Mouse (Mus musculus) midbrain, embryonic 14.5 days (tissue): Measurements from ENCODE around the gene Gns. TPM values are rescaled to one million over a fixed set of nuclear protein-coding genes. Genes with fewer than 3 reads are reported as not detected.

Experiments
- ATAC-seq: fragments of 200-750 bp; cut with Nextera tagmentation; 2 replicates; pipeline ENCODE4 v1.8.0; 2017; ENCODE audit warnings: moderate number of reproducible peaks, moderate library complexity; ENCODE audit not compliant: low FRiP score, low TSS enrichment
- DNase-seq: peaks from one replicate; pipeline ENCODE4 v3.0.0-alpha.2; 2015
- H3K27ac ChIP-seq: fragments of 300-500 bp; sonication (generic); replicated peaks from 2 replicates; pipeline ENCODE4 v1.5.1; 2014; ENCODE audit warnings: mild to moderate bottlenecking, low read depth, low read length, moderate library complexity
- H3K27me3 ChIP-seq: fragments of 300-500 bp; sonication (generic); 2 replicates; pipeline ENCODE4 v1.6.1; 2014; ENCODE audit warnings: low read length, control low read depth, mixed read lengths; ENCODE audit not compliant: control insufficient read depth, insufficient read depth
- H3K36me3 ChIP-seq: fragments of 300-500 bp; sonication (generic); 2 replicates; pipeline ENCODE4 v1.6.1; 2014; ENCODE audit warnings: low read length, control low read depth; ENCODE audit not compliant: control insufficient read depth, insufficient read depth
- H3K4me1 ChIP-seq: fragments of 300-500 bp; sonication (generic); 2 replicates; pipeline ENCODE4 v1.6.1; 2014; ENCODE audit warnings: mild to moderate bottlenecking, antibody characterized with exemption, low read length, control low read depth; ENCODE audit not compliant: control insufficient read depth, insufficient read depth
- H3K4me2 ChIP-seq: fragments of 300-500 bp; sonication (generic); 2 replicates; pipeline ENCODE4 v1.6.1; 2014; ENCODE audit warnings: mild to moderate bottlenecking, low read length, moderate library complexity
- H3K4me3 ChIP-seq: fragments of 300-500 bp; sonication (generic); replicated peaks from 2 replicates; pipeline ENCODE4 v1.5.1; 2014; ENCODE audit warnings: low read depth, low read length
- H3K9ac ChIP-seq: fragments of 300-500 bp; sonication (generic); replicated peaks from 2 replicates; pipeline ENCODE4 v1.6.1; 2014; ENCODE audit warnings: mild to moderate bottlenecking, low read length, moderate library complexity
- H3K9me3 ChIP-seq: fragments of 300-500 bp; sonication (generic); 2 replicates; pipeline ENCODE4 v1.6.1; 2016; ENCODE audit warnings: low read length, control low read depth, mixed read lengths; ENCODE audit not compliant: control insufficient read depth
- WGBS: fragments of 180-500 bp; shearing (Covaris S2); extraction: QIAGEN DNeasy Blood & Tissue Kit; methylation state at CpG from one replicate; pipeline ENCODE4 v1.1.7; 2014; 5-methylcytosine and 5-hydroxymethylcytosine counted together
- polyA plus RNA-seq: library from polyadenylated mRNA; unstranded; fragments of >200 nt; fragmentation: Nextera tagmentation; extraction: Ambion mirVana; gene quantifications from 2 replicates; pipeline ENCODE4 v1.2.1, GENCODE M21; 2014

Gene Gns
- polyA plus RNA-seq, 1 experiment from 2014 or later: 47.2 TPM

GRCm38 (mm10) chr10:121421657-121422290 is 56.9 kb downstream of the Gns start:
- no peak overlapping the region for H3K4me3 ChIP-seq
- no peaks in the 10 kb centered on the region for H3K27me3 ChIP-seq
- WGBS: 93% methylated on average over 11 of the region's 11 CpGs
- peaks cover 16% of the 10 kb centered on the region for H3K4me1 ChIP-seq
- no peak overlapping the region for H3K4me2 ChIP-seq
- H3K9ac ChIP-seq: no peak overlapping the region
- ATAC-seq (no peak), DNase-seq (no peak)
- no peaks in the 10 kb centered on the region for H3K9me3 ChIP-seq
- no peak overlapping the region for H3K27ac ChIP-seq
- no peaks in the 10 kb centered on the region for H3K36me3 ChIP-seq

- DNase-seq (no peak), ATAC-seq (no peak)
- no peak overlapping the region for H3K4me2 ChIP-seq
- no peaks in the 10 kb centered on the region for H3K36me3 ChIP-seq
- H3K9me3 ChIP-seq: no peaks in the 10 kb centered on the region
- no peak overlapping the region for H3K9ac ChIP-seq
- whole genome bisulfite sequencing: 93% methylated on average over 6 of the region's 6 CpGs
- peaks cover 16% of the 10 kb centered on the region for H3K4me1 ChIP-seq
- H3K27me3 ChIP-seq: no peaks in the 10 kb centered on the region
- no peak overlapping the region for H3K27ac ChIP-seq
- H3K4me3 ChIP-seq: no peak overlapping the region
These were observed 57.4 kb downstream of the Gns start for GRCm38 (mm10) chr10:121422294-121422693.

DNA sequence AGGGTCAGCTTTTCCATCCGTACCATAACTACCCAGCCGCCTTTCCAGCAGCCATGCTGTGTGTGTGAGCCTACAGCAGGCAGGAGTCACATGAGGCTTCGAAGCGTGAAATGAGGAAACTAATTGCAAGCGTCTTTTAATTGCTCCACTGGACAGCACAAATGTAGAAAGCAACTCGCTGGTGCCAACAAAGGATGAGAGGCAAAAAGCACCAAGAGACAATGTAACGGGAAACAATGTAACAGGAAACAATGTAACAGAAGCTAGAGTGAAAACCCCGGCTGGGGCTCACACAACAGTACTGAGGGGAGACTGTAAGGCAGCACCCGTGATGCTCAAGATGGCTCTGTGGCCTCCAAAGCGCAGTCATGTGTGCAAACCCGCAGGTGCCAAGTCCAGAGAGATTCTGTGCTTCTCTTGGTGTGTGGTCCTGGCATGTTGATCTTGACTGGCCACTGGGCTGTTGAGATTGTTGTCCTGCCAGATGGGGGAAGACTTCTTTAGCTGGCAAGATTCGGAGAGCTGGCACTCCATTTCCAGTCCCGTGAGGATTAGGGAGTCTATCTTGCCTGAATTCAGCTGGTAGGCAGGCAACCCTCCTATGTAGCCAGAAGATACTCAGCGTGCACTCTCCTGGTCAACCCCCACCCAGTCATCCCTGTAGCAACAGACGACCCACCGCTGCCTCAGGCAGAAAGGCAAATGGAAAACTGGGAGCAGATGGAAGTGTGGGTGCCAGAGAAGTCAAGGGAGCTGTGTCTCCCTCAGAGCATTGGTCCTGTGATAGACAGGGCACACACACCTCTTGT is 58.9 kb downstream of the Gns start:
- H3K4me2 ChIP-seq: no peak overlapping the region
- no peak overlapping the region for H3K4me3 ChIP-seq
- peaks cover 16% of the 10 kb centered on the region for H3K4me1 ChIP-seq
- peak overlapping the region; percentile 45 for H3K27ac ChIP-seq
- 37% methylated on average over 16 of the region's 16 CpGs for WGBS
- H3K9me3 ChIP-seq: no peaks in the 10 kb centered on the region
- DNase-seq (peak; percentile 46), ATAC-seq (no peak)
- H3K27me3 ChIP-seq: no peaks in the 10 kb centered on the region
- peak overlapping the region; percentile 20; the same call in 1 of the 2 replicates for H3K9ac ChIP-seq
- no peaks in the 10 kb centered on the region for H3K36me3 ChIP-seq

DNA sequence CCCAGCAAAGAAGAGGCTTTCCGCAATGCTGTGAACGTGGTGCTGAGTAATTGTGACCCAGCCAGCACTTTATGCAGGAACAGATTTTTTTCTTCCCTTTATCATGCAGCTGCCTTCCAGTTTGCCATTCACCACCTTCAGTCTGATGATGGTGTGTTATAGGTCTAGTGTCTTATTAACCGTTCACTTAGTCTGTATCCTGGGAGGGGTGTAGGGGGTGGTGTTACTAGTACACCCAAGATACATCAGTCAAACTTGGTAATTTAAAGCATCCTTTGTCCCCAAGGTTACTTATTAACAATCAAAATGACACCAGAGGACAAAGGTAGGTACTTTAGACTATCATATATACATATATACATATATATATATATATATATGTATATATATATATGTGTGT is 59.6 kb downstream of the Gns start:
- H3K27me3 ChIP-seq: no peaks in the 10 kb centered on the region
- DNase-seq (no peak), ATAC-seq (no peak)
- H3K4me2 ChIP-seq: no peak overlapping the region
- no peak overlapping the region for H3K4me3 ChIP-seq
- 82% methylated on average over 3 of the region's 3 CpGs for WGBS
- H3K4me1 ChIP-seq: peaks cover 16% of the 10 kb centered on the region
- peak overlapping the region; percentile 45; the same call in 1 of the 2 replicates for H3K27ac ChIP-seq
- no peaks in the 10 kb centered on the region for H3K9me3 ChIP-seq
- H3K9ac ChIP-seq: no peak overlapping the region
- no peaks in the 10 kb centered on the region for H3K36me3 ChIP-seq

GRCm38 (mm10) chr10:121425079-121425478 is 60.2 kb downstream of the Gns start:
- no peak for ATAC-seq
- WGBS: 93% methylated on average over 5 of the region's 5 CpGs

GRCm38 (mm10) chr10:121425506-121426025 is 60.7 kb downstream of the Gns start:
- DNase-seq (no peak), ATAC-seq (no peak)
- H3K4me3 ChIP-seq: no peak overlapping the region
- no peaks in the 10 kb centered on the region for H3K9me3 ChIP-seq
- WGBS: 82% methylated on average over 14 of the region's 14 CpGs
- H3K4me1 ChIP-seq: peaks cover 15% of the 10 kb centered on the region; the same call in 1 of the 2 replicates
- no peaks in the 10 kb centered on the region for H3K27me3 ChIP-seq
- H3K9ac ChIP-seq: no peak overlapping the region
- no peak overlapping the region for H3K27ac ChIP-seq
- H3K4me2 ChIP-seq: no peak overlapping the region
- no peaks in the 10 kb centered on the region for H3K36me3 ChIP-seq

More at GRCm38 (mm10) chr10:121425079-121425478, 60.2 kb downstream of the Gns start:
- Histone ChIP-seq H3K9ac (no peak overlapping the region), H3K27me3 (no peaks in the 10 kb centered on the region), H3K4me2 (no peak overlapping the region), H3K4me3 (no peak overlapping the region), H3K9me3 (no peaks in the 10 kb centered on the region), H3K27ac (no peak overlapping the region), H3K4me1 (peaks cover 14% of the 10 kb centered on the region; the same call in 1 of the 2 replicates), H3K36me3 (no peaks in the 10 kb centered on the region)
- no peak for DNase-seq

DNA sequence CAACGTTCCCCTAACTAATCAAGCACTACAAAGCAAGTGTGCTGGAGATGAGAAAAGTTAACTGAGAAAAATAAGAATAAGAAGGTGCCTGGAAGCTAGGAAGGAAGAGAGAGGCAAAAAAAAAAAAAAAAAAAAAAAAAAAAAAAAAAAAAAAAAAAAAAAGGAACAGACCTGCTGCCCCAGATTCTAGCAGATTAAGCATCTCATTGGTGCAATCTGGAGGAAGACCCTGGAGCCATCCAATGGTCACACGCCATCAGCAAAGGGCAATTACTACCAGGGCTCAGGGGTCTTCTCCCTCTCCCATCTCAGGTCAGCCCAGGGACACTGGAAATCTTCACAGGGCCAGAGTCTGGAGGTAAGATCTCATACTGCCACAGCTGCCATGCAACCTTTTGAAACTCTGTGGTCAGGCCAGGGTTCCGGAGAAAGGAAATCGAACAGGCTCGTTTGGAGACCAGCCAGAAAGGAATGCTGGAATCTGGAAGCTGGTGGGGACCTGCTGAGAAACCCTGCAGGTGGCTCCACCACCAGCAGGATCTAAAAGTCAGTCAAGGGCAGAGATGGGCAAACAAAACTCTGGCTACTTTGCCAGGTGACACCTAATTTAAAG is 61.7 kb downstream of the Gns start:
- DNase-seq: no peak
- Histone ChIP-seq H3K4me2 (no peak overlapping the region), H3K36me3 (no peaks in the 10 kb centered on the region), H3K9me3 (no peaks in the 10 kb centered on the region), H3K4me1 (peaks cover 15% of the 10 kb centered on the region; the same call in 1 of the 2 replicates), H3K4me3 (no peak overlapping the region), H3K27me3 (no peaks in the 10 kb centered on the region), H3K9ac (no peak overlapping the region), H3K27ac (no peak overlapping the region)
- no peak for ATAC-seq
- 48% methylated on average over 5 of the region's 5 CpGs for WGBS

DNA sequence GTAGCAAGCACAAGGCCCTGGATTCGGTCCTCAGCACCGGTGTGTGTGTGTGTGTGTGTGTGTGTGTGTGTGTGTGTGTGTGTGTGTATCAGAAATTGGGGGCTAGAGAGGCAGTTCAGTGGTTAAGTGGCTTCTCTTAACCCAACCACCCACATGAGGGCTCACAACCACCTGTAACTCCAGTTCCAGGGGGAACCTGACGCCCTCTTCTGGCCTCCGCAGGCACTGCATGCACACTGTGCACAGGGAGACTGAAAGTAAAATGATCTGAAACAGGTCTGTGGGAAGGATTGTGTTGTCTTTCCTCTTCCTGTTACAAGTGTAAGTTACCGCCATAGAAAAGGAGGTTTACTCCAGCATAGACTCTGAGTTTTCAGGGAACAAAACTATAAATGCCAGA is 62.2 kb downstream of the Gns start:
- no peak for DNase-seq
- no peak overlapping the region for H3K4me2 ChIP-seq
- WGBS: 63% methylated on average over 5 of the region's 5 CpGs
- no peaks in the 10 kb centered on the region for H3K9me3 ChIP-seq
- H3K4me3 ChIP-seq: no peak overlapping the region
- no peak overlapping the region for H3K9ac ChIP-seq
- no peaks in the 10 kb centered on the region for H3K36me3 ChIP-seq
- ATAC-seq: no peak
- peaks cover 16% of the 10 kb centered on the region; the same call in 1 of the 2 replicates for H3K4me1 ChIP-seq
- no peak overlapping the region for H3K27ac ChIP-seq
- no peaks in the 10 kb centered on the region for H3K27me3 ChIP-seq
